30 mouse cellular contexts compared by ENCODE assay signal in genomic region chr5:117879136-117879535, GRCm38 (mm10).
"Had no signal": no experiment of that assay in that cellular context is flagged by ENCODE, and none has a peak within 500 bp of the region (broad histone marks: within the 10 kb centered on the region; RNA-seq: fewer than 3 reads in every experiment).

No protein-coding gene starts in this region.

- DNase-seq: heart, postnatal 10 days; heart, postnatal 14 days; heart, postnatal 36 days; kidney, adult 11 months; kidney, adult 18-20 months; kidney, adult 2 months; kidney, adult 8-10 months; kidney, adult 9 months; kidney, postnatal 10 days; kidney, postnatal 14 days; kidney, postnatal 25 days; kidney, postnatal 36 days; kidney, postnatal 4 days; layer of hippocampus, adult 9-11 months; layer of hippocampus, postnatal 36 days had no signal

- H3K27ac ChIP-seq: heart, embryonic 10.5 days; heart, embryonic 13.5 days; heart, embryonic 15.5 days; hindbrain, embryonic 10.5 days; hindbrain, embryonic 12.5 days; hindbrain, embryonic 13.5 days; hindbrain, embryonic 14.5 days; hindbrain, embryonic 15.5 days; hindbrain, postnatal 0 days; intestine, embryonic 15.5 days; kidney, embryonic 15.5 days; kidney, postnatal 0 days; layer of hippocampus, adult 2 months; left cerebral cortex, adult 2 months had no signal

- H3K27me3 ChIP-seq: heart, embryonic 12.5 days; heart, embryonic 13.5 days; heart, embryonic 15.5 days; hindbrain, embryonic 12.5 days; hindbrain, embryonic 13.5 days; hindbrain, embryonic 15.5 days; intestine, embryonic 15.5 days; kidney, embryonic 15.5 days had no signal

- H3K36me3 ChIP-seq: heart, embryonic 10.5 days; heart, embryonic 12.5 days; heart, embryonic 13.5 days; heart, embryonic 15.5 days; hindbrain, embryonic 10.5 days; hindbrain, embryonic 12.5 days; hindbrain, embryonic 13.5 days; hindbrain, embryonic 15.5 days; intestine, embryonic 15.5 days; kidney, embryonic 15.5 days had no signal

- H3K4me3 ChIP-seq: heart, embryonic 10.5 days; heart, embryonic 12.5 days; heart, embryonic 13.5 days; heart, embryonic 15.5 days; hindbrain, embryonic 10.5 days; hindbrain, embryonic 12.5 days; hindbrain, embryonic 13.5 days; hindbrain, embryonic 15.5 days; intestine, embryonic 15.5 days; kidney, embryonic 15.5 days; layer of hippocampus, adult 2 months; left cerebral cortex, adult 2 months had no signal

- H3K4me1 ChIP-seq: heart, embryonic 10.5 days; heart, embryonic 12.5 days; heart, embryonic 13.5 days; heart, embryonic 15.5 days; hindbrain, embryonic 12.5 days; hindbrain, embryonic 13.5 days; hindbrain, embryonic 15.5 days; intestine, embryonic 15.5 days; kidney, embryonic 15.5 days had no signal
